In the genomic region with DNA sequence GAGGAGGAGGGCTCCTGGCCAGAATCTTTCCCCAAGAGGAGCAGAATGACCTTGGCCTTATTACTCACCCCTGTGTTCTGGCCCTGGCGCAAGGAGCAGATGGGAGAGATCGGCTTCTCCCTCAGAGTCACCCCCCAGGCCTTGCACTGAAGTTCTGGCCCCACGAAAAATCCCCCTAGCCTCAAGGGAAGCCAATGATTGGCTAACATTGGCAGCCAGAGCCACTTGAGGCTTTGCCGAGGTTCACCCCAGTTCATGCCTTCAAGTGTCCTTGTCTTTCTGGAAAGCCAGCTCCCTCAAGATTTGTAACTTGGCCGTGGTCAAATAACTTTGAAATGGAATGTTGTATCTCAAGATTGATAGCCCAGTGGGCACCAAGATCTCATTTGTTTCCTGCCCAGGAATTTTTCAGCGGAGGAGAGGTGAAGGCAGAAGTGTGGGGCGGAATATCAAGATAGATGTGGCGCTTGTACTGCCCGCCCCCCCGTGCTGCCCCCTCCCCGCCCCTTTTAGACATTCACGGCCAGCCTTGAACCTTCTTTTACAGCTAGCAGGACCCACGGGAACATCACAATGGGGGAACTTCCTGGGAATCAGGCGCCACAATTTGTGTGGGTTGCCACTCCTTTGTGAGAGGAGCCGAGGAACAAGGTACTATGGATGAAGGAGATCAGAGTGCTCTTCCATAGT, we compare ENCODE assay signal across 12 mouse cellular contexts.
A peak's percentile ranks its signal among the peaks of the same experiment; 100 is the strongest.
DNase-seq lines count a peak whose midpoint lies in the region; ATAC-seq lines count a peak whose summit lies in the region.
"Had no signal": no experiment of that assay in that cellular context is flagged by ENCODE, and none has a peak within 500 bp of the region (broad histone marks: within the 10 kb centered on the region; RNA-seq: fewer than 3 reads in every experiment).

No protein-coding gene starts in this region.

- H3K4me1 ChIP-seq in kidney, embryonic 16.5 days (ENCODE audit: insufficient read depth, low read length) = peaks cover 13% of the 10 kb centered on the region

- no peaks in the 10 kb centered on the region for H3K9me3 ChIP-seq in kidney, embryonic 16.5 days (ENCODE audit: low read length)
- H3K9me3 ChIP-seq: forebrain, embryonic 15.5 days had no signal

- no peak for ATAC-seq in kidney, embryonic 16.5 days (ENCODE audit: low FRiP score, low TSS enrichment)
- ATAC-seq: forebrain, embryonic 15.5 days; liver, postnatal 0 days had no signal

- intact Hi-C loops in heart, postnatal 14 days (cut with DNase I) = no loop called here

- H3K27ac ChIP-seq in kidney, embryonic 16.5 days (ENCODE audit: low read length) = no peak overlapping the region
- H3K27ac ChIP-seq: forebrain, embryonic 15.5 days had no signal

- no peak overlapping the region for H3K4me2 ChIP-seq in kidney, embryonic 16.5 days (replicated peaks; ENCODE audit: low read depth, low read length)
- H3K4me2 ChIP-seq: forebrain, embryonic 15.5 days had no signal

- H3K36me3 ChIP-seq in kidney, embryonic 16.5 days (ENCODE audit: insufficient read depth, low read length) = no peaks in the 10 kb centered on the region
- H3K36me3 ChIP-seq: forebrain, embryonic 15.5 days had no signal

- H3K9ac ChIP-seq in kidney, embryonic 16.5 days (replicated peaks; ENCODE audit: low read length) = no peak overlapping the region
- H3K9ac ChIP-seq: forebrain, embryonic 15.5 days; liver, postnatal 0 days had no signal

- no peaks in the 10 kb centered on the region for H3K27me3 ChIP-seq in kidney, embryonic 16.5 days (ENCODE audit: insufficient read depth, low read length)
- H3K27me3 ChIP-seq: forebrain, embryonic 15.5 days had no signal

- peak; percentile 24 for DNase-seq in kidney, postnatal 10 days
- DNase-seq in adrenal gland, postnatal 10 days = peak; percentile 76
- DNase-seq in heart, postnatal 14 days = peak; percentile 5 to 26
- DNase-seq in skeletal muscle tissue, adult 2 months (ENCODE audit: low read depth, low spot score) = peak; percentile 20
- DNase-seq in thymus, postnatal 36 days = no peak
- no peak for DNase-seq in thymus, postnatal 10 days (ENCODE audit: low spot score in 2 of 2)
- DNase-seq: embryo, embryonic 11 days; kidney, adult 9 months; liver, postnatal 0 days; thymus, adult 2 months had no signal

- H3K4me3 ChIP-seq in kidney, embryonic 16.5 days (ENCODE audit: low read length) = no peak overlapping the region
- H3K4me3 ChIP-seq: forebrain, embryonic 15.5 days had no signal

- 64% methylated on average over 15 of the region's 15 CpGs for WGBS in kidney, embryonic 16.5 days

Comparison
In these comparisons a context has a peak if more than half of its experiments do, and no peak if none do; other contexts are left out.
1. DNase-seq: peak in kidney, postnatal 10 days (single experiment), adrenal gland, postnatal 10 days (single experiment), heart, postnatal 14 days (2 of 2) and skeletal muscle tissue, adult 2 months (single experiment); none in thymus, postnatal 36 days (0 of 2) and thymus, postnatal 10 days (0 of 2).